Mouse (Mus musculus) lung, adult 2 months (tissue): ENCODE results near the gene Prlhr. TPM values are rescaled to one million over a fixed set of nuclear protein-coding genes. Genes with fewer than 3 reads are reported as not detected.
A peak's percentile ranks its signal among the peaks of the same experiment; 100 is the strongest.

Experiments
- DNase-seq: peaks from one replicate; pipeline ENCODE4 v3.0.0; 2022
- H3K4me1 ChIP-seq: fragments of 200-500 bp; 2 replicates; pipeline ENCODE4 v1.6.1; 2011; ENCODE audit warnings: low read length; ENCODE audit not compliant: control insufficient read depth, insufficient read depth
- H3K4me3 ChIP-seq: fragments of 200-500 bp; replicated peaks from 2 replicates; pipeline ENCODE3; 2011; ENCODE audit warnings: low read depth, mild to moderate bottlenecking, control low read depth, low read length; ENCODE audit errors: extremely low read depth
- CTCF ChIP-seq: fragments of 200-500 bp; IDR thresholded peaks from 2 replicates; pipeline ENCODE4 v1.5.1; 2011; ENCODE audit warnings: mild to moderate bottlenecking, low read length, control low read depth; ENCODE audit not compliant: insufficient read depth
- POLR2A ChIP-seq: fragments of 200-500 bp; IDR thresholded peaks from 2 replicates; pipeline ENCODE4 v1.6.1; 2011; ENCODE audit warnings: low read depth, mild to moderate bottlenecking, control low read depth, low read length, borderline replicate concordance; ENCODE audit errors: extremely low read depth
- WGBS: fragments of 180-500 bp; shearing (Covaris S2); methylation state at CpG from one replicate; pipeline ENCODE4 v1.1.7; 2018; 5-methylcytosine and 5-hydroxymethylcytosine counted together
- polyA plus RNA-seq: library from polyadenylated mRNA; depleted of rRNA; stranded (reverse); fragments of >200 nt; gene quantifications from 2 replicates; pipeline ENCODE4 v1.2.3, GENCODE M21; 2012; rRNA removed

Gene Prlhr
- polyA plus RNA-seq, 1 experiment: not detected

DNA sequence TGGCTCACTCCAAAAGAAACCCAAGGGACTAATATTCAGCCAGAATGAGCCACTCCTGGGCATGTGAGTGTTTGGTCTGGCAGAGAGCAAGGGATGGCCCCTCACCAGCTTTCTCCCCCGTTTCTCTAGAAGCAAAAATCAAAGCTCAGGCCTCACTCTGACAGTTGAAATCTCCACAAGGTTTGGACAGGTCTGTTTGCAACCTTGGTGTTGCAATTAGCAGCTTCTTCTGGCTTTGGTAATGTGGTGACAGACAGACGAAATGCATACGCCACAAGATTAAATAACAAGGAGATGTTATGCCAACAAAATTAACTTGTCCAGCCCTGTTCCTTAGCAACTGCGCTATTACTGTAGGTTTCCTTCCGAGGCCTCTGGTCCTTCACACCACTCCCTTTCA is 28.0 kb downstream of the Prlhr start:
- no peaks in the 10 kb centered on the region for H3K4me1 ChIP-seq
- 40% methylated on average over 5 of the region's 5 CpGs for WGBS
- H3K4me3 ChIP-seq: no peak overlapping the region
- DNase-seq: no peak
- TF ChIP-seq POLR2A (no peak), CTCF (no peak)

DNA sequence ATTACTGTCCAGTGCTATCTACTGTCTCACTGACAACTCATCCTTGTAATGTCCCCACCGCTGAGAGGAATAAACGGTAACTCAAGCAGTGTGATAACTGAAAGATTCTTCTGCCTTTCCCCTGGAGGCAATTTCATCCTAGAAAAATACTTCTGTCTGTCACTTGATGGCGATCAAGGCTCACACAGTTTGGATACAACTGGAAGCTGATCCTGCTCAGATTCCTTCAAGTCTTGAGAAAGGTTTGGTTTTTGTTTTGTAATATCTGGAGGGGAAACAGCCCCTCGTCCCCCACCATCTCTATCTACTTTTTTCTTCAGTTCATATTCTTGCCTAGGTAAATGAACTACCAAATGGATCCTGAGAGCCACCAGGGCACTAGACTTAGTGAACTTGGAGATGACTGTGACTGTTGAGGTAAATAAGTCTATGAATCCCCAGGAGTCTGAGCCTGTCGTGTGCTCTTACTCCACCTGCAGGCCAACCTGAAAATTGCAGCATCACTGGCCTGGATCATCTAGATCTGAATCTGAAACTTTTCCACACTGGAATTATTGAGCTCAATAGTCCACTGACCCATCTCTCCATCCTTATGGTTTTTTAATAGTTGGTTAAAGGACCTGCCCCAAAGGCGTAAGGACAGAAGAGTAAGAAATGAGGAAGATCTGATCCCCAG is 30.4 kb downstream of the Prlhr start:
- peak; percentile 15 for DNase-seq
- H3K4me3 ChIP-seq: no peak overlapping the region
- H3K4me1 ChIP-seq: no peaks in the 10 kb centered on the region
- WGBS: 53% methylated on average over 6 of the region's 6 CpGs
- TF ChIP-seq POLR2A (no peak), CTCF (peak; percentile 71)

DNA sequence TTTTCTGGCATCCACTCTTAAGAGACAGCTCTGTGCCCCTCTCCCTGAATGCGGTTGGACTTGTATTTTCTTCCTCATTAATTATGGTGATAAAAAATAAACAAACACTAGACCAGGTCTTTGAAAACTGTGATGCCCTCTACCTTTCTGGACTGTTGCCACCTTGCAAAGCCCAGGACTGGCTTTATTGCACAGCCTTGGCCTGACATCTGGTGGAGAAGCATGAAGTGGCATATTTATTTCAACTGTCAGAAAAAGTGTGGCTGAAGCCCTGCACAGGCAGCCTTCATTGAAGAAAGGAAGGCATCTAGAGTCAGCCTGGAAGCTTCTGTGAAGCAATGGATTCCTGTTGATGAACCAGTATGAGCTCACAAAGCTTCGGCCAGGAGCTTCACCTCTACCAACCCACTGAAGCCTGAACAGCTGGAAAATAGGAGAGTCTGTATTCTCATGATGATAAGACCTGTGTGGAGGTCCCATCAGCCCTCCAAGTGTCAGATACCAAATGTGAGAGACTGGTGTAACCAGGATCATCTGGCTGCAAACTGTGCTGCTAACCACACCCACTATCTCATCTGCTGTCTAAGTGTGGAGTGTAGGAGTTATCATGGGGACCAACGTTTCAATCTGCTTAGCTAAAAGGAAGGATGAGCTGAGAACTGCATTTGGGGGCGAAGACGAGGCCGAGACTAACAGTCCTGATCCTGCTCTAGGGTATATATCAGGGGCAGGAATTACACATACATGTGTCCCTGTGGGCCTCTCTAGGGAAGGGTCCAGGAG is 35.6 kb downstream of the Prlhr start:
- WGBS: 74% methylated on average over 6 of the region's 6 CpGs
- no peaks in the 10 kb centered on the region for H3K4me1 ChIP-seq
- TF ChIP-seq CTCF: no peak
- TF ChIP-seq POLR2A: no peak
- H3K4me3 ChIP-seq: no peak overlapping the region
- no peak for DNase-seq

DNA sequence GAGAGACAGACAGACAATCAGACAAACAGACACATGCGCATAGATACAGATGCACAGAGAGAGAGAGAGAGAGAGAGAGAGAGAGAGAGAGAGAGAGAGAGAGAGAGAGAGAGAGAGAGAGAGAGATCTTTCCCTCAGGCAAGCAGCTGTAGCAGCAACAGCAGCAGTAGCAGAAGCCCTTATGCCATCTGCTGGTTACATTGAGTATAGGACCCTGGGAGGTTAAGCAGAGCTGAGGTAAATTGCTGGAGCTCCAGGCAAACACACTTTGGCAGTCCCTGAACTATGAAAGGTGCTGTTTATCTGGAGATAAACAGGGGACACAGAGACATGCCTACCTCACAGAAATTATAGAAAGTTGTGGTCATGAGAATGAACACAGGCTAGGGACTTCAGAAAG is 50.5 kb downstream of the Prlhr start:
- Histone ChIP-seq H3K4me1 (no peaks in the 10 kb centered on the region), H3K4me3 (no peak overlapping the region)
- WGBS: 70% methylated on average over 1 of the region's 1 CpGs
- TF ChIP-seq CTCF (no peak), POLR2A (no peak)
- DNase-seq: no peak

Other genes starting within 250 kb of the Prlhr start
- gene Fam204a, start 241.6 kb downstream of the Prlhr start, polyA plus RNA-seq: 8.4 and 9.3 TPM in 2 replicates
- gene Cacul1, start 112.7 kb upstream of the Prlhr start, polyA plus RNA-seq: 9.6 and 15.2 TPM in 2 replicates